Mouse (Mus musculus): Measurements from ENCODE around the gene Epn2.

DNA sequence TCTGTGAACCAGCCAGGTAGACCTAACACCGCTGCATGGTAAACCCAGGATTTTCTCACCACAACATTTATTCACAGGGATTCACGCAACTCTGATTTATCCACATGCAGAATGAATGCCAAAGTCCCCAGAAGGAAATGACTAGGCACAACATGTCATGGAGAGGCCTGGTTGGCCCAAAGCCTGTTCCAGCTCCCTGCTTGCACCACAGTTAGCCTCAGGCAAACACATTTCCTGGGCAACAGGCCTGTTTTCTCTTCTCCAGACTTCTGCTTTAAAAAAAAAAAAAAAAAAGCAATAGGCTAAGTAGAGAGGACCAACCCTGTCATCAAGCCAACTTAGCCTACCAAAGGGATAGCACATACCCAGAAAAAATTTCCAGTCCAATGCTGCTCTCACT is 14.9 kb downstream of the Epn2 start:
- TF ChIP-seq CTCF (IDR thresholded peaks at IDR 0.05; ENCODE audit: borderline replicate concordance, extremely low read depth, insufficient read depth, insufficient read length) (no peak), POLR2A (IDR thresholded peaks at IDR 0.05; ENCODE audit: borderline replicate concordance, extremely low read depth, insufficient read depth, insufficient read length, poor library complexity, severe bottlenecking) (no peak)

Data from brain, embryonic 14.5 days (tissue).